Mouse (Mus musculus): ENCODE measurements around the gene Mgat4b. TPM values are rescaled to one million over a fixed set of nuclear protein-coding genes. Genes with fewer than 3 reads are reported as not detected.

Gene Mgat4b
- polyA plus RNA-seq, 1 experiment from 2014 or later: 7.3 TPM

GRCm38 (mm10) chr11:50178532-50179488, 31.9 kb upstream of the Mgat4b start:
- Histone ChIP-seq H3K9ac (ENCODE audit: low read length) (no peak overlapping the region), H3K36me3 (ENCODE audit: control insufficient read depth, insufficient read depth, low read length) (peaks cover 3% of the 10 kb centered on the region; the same call in 1 of the 2 replicates), H3K27ac (ENCODE audit: low read length) (no peak overlapping the region), H3K4me3 (ENCODE audit: low read length) (no peak overlapping the region), H3K4me1 (replicated peaks; ENCODE audit: control insufficient read depth, insufficient read depth, low read length) (peaks cover 11% of the 10 kb centered on the region), H3K27me3 (ENCODE audit: control insufficient read depth, insufficient read depth, low read depth, low read length) (no peaks in the 10 kb centered on the region), H3K4me2 (ENCODE audit: low read depth, low read length) (no peak overlapping the region), H3K9me3 (ENCODE audit: control insufficient read depth, low read length) (no peaks in the 10 kb centered on the region)
- whole genome bisulfite sequencing: 63% methylated on average over 5 of the region's 5 CpGs
- no peak for ATAC-seq (ENCODE audit: low read depth)

- H3K4me2 ChIP-seq (ENCODE audit: low read depth, low read length): no peak overlapping the region
- H3K9ac ChIP-seq (ENCODE audit: low read length): no peak overlapping the region
- peaks cover 7% of the 10 kb centered on the region; the same call in 1 of the 2 replicates for H3K4me1 ChIP-seq (replicated peaks; ENCODE audit: control insufficient read depth, insufficient read depth, low read length)
- no peak for ATAC-seq (ENCODE audit: low read depth)
- H3K9me3 ChIP-seq (ENCODE audit: control insufficient read depth, low read length): no peaks in the 10 kb centered on the region
- H3K36me3 ChIP-seq (ENCODE audit: control insufficient read depth, insufficient read depth, low read length): peaks cover 3% of the 10 kb centered on the region; the same call in 1 of the 2 replicates
- H3K27ac ChIP-seq (ENCODE audit: low read length): no peak overlapping the region
- no peaks in the 10 kb centered on the region for H3K27me3 ChIP-seq (ENCODE audit: control insufficient read depth, insufficient read depth, low read depth, low read length)
- 67% methylated on average over 6 of the region's 6 CpGs for WGBS
- H3K4me3 ChIP-seq (ENCODE audit: low read length): no peak overlapping the region
Measured at GRCm38 (mm10) chr11:50180478-50181231, 30.0 kb upstream of the Mgat4b start.

GRCm38 (mm10) chr11:50182702-50183101, 28.0 kb upstream of the Mgat4b start:
- Histone ChIP-seq H3K27me3 (ENCODE audit: control insufficient read depth, insufficient read depth, low read depth, low read length) (no peaks in the 10 kb centered on the region), H3K9ac (ENCODE audit: low read length) (no peak overlapping the region), H3K4me3 (ENCODE audit: low read length) (no peak overlapping the region), H3K4me2 (ENCODE audit: low read depth, low read length) (no peak overlapping the region), H3K27ac (ENCODE audit: low read length) (no peak overlapping the region), H3K9me3 (ENCODE audit: control insufficient read depth, low read length) (no peaks in the 10 kb centered on the region), H3K36me3 (ENCODE audit: control insufficient read depth, insufficient read depth, low read length) (peaks cover 3% of the 10 kb centered on the region; the same call in 1 of the 2 replicates), H3K4me1 (replicated peaks; ENCODE audit: control insufficient read depth, insufficient read depth, low read length) (no peaks in the 10 kb centered on the region)
- ATAC-seq (ENCODE audit: low read depth): no peak
- WGBS: 80% methylated on average over 4 of the region's 4 CpGs

- H3K4me3 ChIP-seq (ENCODE audit: low read length): no peak overlapping the region
- no peak overlapping the region for H3K4me2 ChIP-seq (ENCODE audit: low read depth, low read length)
- H3K4me1 ChIP-seq (replicated peaks; ENCODE audit: control insufficient read depth, insufficient read depth, low read length): no peaks in the 10 kb centered on the region
- WGBS: 69% methylated on average over 3 of the region's 3 CpGs
- H3K9ac ChIP-seq (ENCODE audit: low read length): no peak overlapping the region
- no peak overlapping the region for H3K27ac ChIP-seq (ENCODE audit: low read length)
- H3K9me3 ChIP-seq (ENCODE audit: control insufficient read depth, low read length): no peaks in the 10 kb centered on the region
- H3K27me3 ChIP-seq (ENCODE audit: control insufficient read depth, insufficient read depth, low read depth, low read length): no peaks in the 10 kb centered on the region
- H3K36me3 ChIP-seq (ENCODE audit: control insufficient read depth, insufficient read depth, low read length): peaks cover 3% of the 10 kb centered on the region; the same call in 1 of the 2 replicates
- no peak for ATAC-seq (ENCODE audit: low read depth)
Measured at GRCm38 (mm10) chr11:50184788-50185187, 25.9 kb upstream of the Mgat4b start.

GRCm38 (mm10) chr11:50188682-50189081, 22.0 kb upstream of the Mgat4b start:
- no peaks in the 10 kb centered on the region for H3K36me3 ChIP-seq (ENCODE audit: control insufficient read depth, insufficient read depth, low read length)
- H3K4me3 ChIP-seq (ENCODE audit: low read length): no peak overlapping the region
- no peaks in the 10 kb centered on the region for H3K4me1 ChIP-seq (replicated peaks; ENCODE audit: control insufficient read depth, insufficient read depth, low read length)
- no peak overlapping the region for H3K27ac ChIP-seq (ENCODE audit: low read length)
- no peaks in the 10 kb centered on the region for H3K9me3 ChIP-seq (ENCODE audit: control insufficient read depth, low read length)
- H3K27me3 ChIP-seq (ENCODE audit: control insufficient read depth, insufficient read depth, low read depth, low read length): no peaks in the 10 kb centered on the region
- no peak overlapping the region for H3K4me2 ChIP-seq (ENCODE audit: low read depth, low read length)
- 63% methylated on average over 7 of the region's 7 CpGs for WGBS
- no peak overlapping the region for H3K9ac ChIP-seq (ENCODE audit: low read length)
- ATAC-seq (ENCODE audit: low read depth): no peak

- Histone ChIP-seq H3K4me2 (ENCODE audit: low read depth, low read length) (no peak overlapping the region), H3K4me1 (replicated peaks; ENCODE audit: control insufficient read depth, insufficient read depth, low read length) (no peaks in the 10 kb centered on the region), H3K4me3 (ENCODE audit: low read length) (no peak overlapping the region), H3K27me3 (ENCODE audit: control insufficient read depth, insufficient read depth, low read depth, low read length) (no peaks in the 10 kb centered on the region), H3K27ac (ENCODE audit: low read length) (no peak overlapping the region), H3K9me3 (ENCODE audit: control insufficient read depth, low read length) (no peaks in the 10 kb centered on the region), H3K36me3 (ENCODE audit: control insufficient read depth, insufficient read depth, low read length) (no peaks in the 10 kb centered on the region), H3K9ac (ENCODE audit: low read length) (no peak overlapping the region)
- WGBS: 61% methylated on average over 4 of the region's 4 CpGs
- ATAC-seq (ENCODE audit: low read depth): no peak
Measured at GRCm38 (mm10) chr11:50190362-50190761, 20.3 kb upstream of the Mgat4b start.

- WGBS: 73% methylated on average over 3 of the region's 3 CpGs
- no peak overlapping the region for H3K9ac ChIP-seq (ENCODE audit: low read length)
- no peaks in the 10 kb centered on the region for H3K9me3 ChIP-seq (ENCODE audit: control insufficient read depth, low read length)
Measured at GRCm38 (mm10) chr11:50192278-50192677, 18.4 kb upstream of the Mgat4b start.

GRCm38 (mm10) chr11:50194070-50194469, 16.6 kb upstream of the Mgat4b start:
- Histone ChIP-seq H3K27ac (ENCODE audit: low read length) (no peak overlapping the region), H3K36me3 (ENCODE audit: control insufficient read depth, insufficient read depth, low read length) (peaks cover 4% of the 10 kb centered on the region), H3K4me2 (ENCODE audit: low read depth, low read length) (no peak overlapping the region), H3K9me3 (ENCODE audit: control insufficient read depth, low read length) (no peaks in the 10 kb centered on the region), H3K4me3 (ENCODE audit: low read length) (no peak overlapping the region), H3K4me1 (replicated peaks; ENCODE audit: control insufficient read depth, insufficient read depth, low read length) (no peaks in the 10 kb centered on the region), H3K9ac (ENCODE audit: low read length) (no peak overlapping the region), H3K27me3 (ENCODE audit: control insufficient read depth, insufficient read depth, low read depth, low read length) (no peaks in the 10 kb centered on the region)
- no peak for ATAC-seq (ENCODE audit: low read depth)
- 70% methylated on average over 7 of the region's 7 CpGs for WGBS

More at GRCm38 (mm10) chr11:50192278-50192677, 18.4 kb upstream of the Mgat4b start:
- H3K4me3 ChIP-seq (ENCODE audit: low read length): no peak overlapping the region
- ATAC-seq (ENCODE audit: low read depth): no peak
- H3K4me1 ChIP-seq (replicated peaks; ENCODE audit: control insufficient read depth, insufficient read depth, low read length): no peaks in the 10 kb centered on the region
- no peak overlapping the region for H3K27ac ChIP-seq (ENCODE audit: low read length)
- H3K36me3 ChIP-seq (ENCODE audit: control insufficient read depth, insufficient read depth, low read length): no peaks in the 10 kb centered on the region
- H3K4me2 ChIP-seq (ENCODE audit: low read depth, low read length): no peak overlapping the region
- no peaks in the 10 kb centered on the region for H3K27me3 ChIP-seq (ENCODE audit: control insufficient read depth, insufficient read depth, low read depth, low read length)

GRCm38 (mm10) chr11:50194793-50195192, 15.9 kb upstream of the Mgat4b start:
- H3K36me3 ChIP-seq (ENCODE audit: control insufficient read depth, insufficient read depth, low read length): peaks cover 11% of the 10 kb centered on the region
- H3K4me1 ChIP-seq (replicated peaks; ENCODE audit: control insufficient read depth, insufficient read depth, low read length): no peaks in the 10 kb centered on the region
- H3K9me3 ChIP-seq (ENCODE audit: control insufficient read depth, low read length): no peaks in the 10 kb centered on the region
- H3K4me2 ChIP-seq (ENCODE audit: low read depth, low read length): no peak overlapping the region
- H3K27ac ChIP-seq (ENCODE audit: low read length): no peak overlapping the region
- ATAC-seq (ENCODE audit: low read depth): no peak
- no peak overlapping the region for H3K9ac ChIP-seq (ENCODE audit: low read length)
- WGBS: 47% methylated on average over 4 of the region's 4 CpGs
- H3K27me3 ChIP-seq (ENCODE audit: control insufficient read depth, insufficient read depth, low read depth, low read length): no peaks in the 10 kb centered on the region
- H3K4me3 ChIP-seq (ENCODE audit: low read length): no peak overlapping the region

Measured in lung, embryonic 16.5 days (tissue).